Mouse (Mus musculus): ENCODE results near the gene Vkorc1.

GRCm38 (mm10) chr7:127928596-127928995, 33.2 kb upstream of the Vkorc1 start:
- no peak for TF ChIP-seq TBP (IDR thresholded peaks at IDR 0.05; ENCODE audit: low read depth, low read length)
- no peak for TF ChIP-seq CTCF (IDR thresholded peaks at IDR 0.05 in 2 of 3, conservative IDR thresholded peaks at IDR 0.05 in 1 of 3; ENCODE audit: control insufficient read depth in 1 of 3, insufficient read depth in 1 of 3, low read depth in 2 of 3, low read length in 3 of 3, poor library complexity in 1 of 3, severe bottlenecking in 1 of 3)
- TF ChIP-seq E2F4 (IDR thresholded peaks at IDR 0.05; ENCODE audit: borderline replicate concordance, low read depth, low read length): no peak
- no peak for TF ChIP-seq HCFC1 (IDR thresholded peaks at IDR 0.05; ENCODE audit: low read depth, low read length)
- peak in 1 of 2 experiments; percentile 6; a peak in 1 of 4 replicates for TF ChIP-seq POLR2A (IDR thresholded peaks at IDR 0.05; ENCODE audit: control insufficient read depth in 1 of 2, insufficient read depth in 1 of 2, low read depth in 1 of 2, low read length in 2 of 2, poor library complexity in 1 of 2)
- no peak for TF ChIP-seq ELF1 (IDR thresholded peaks at IDR 0.05; ENCODE audit: low read depth, low read length)
- no peak for TF ChIP-seq ZC3H11A (IDR thresholded peaks at IDR 0.05; ENCODE audit: low read depth, low read length)
- no peak for TF ChIP-seq GATA1 (IDR thresholded peaks at IDR 0.05; ENCODE audit: low read depth, low read length)
- TF ChIP-seq CHD1 (IDR thresholded peaks at IDR 0.05; ENCODE audit: low read depth, low read length): no peak
- TF ChIP-seq MXI1 (IDR thresholded peaks at IDR 0.05; ENCODE audit: low read depth, low read length): no peak
- no peak for TF ChIP-seq MAZ (IDR thresholded peaks at IDR 0.05; ENCODE audit: low read depth, low read length)
